Mouse (Mus musculus) induced T-regulatory cell, adult 2 months (primary cell): Measurements from ENCODE around the gene Serpina6.
"Not testable (repeated sequence)": the region's sequence is repeated elsewhere in the genome, so short reads cannot be mapped to it uniquely, and the experiment has no call there.

Experiments
- DNase-seq: peaks from one replicate; pipeline ENCODE4 v3.0.0-alpha.2; 2012; ENCODE audit warnings: low read depth

Serpina6 gene

GRCm38 (mm10) chr12:103656848-103657626 lies at the start of gene Serpina6:
TSS of gene Serpina6 (minus strand) at chr12:103657212.
- no peak for DNase-seq

- DNase-seq: no peak
Observed at GRCm38 (mm10) chr12:103706113-103706512, 49.1 kb upstream of the Serpina6 start.

GRCm38 (mm10) chr12:103705547-103705946 lies 48.5 kb upstream of the Serpina6 start:
- no peak for DNase-seq

GRCm38 (mm10) chr12:103700144-103700750 lies 43.2 kb upstream of the Serpina6 start:
- no peak for DNase-seq

GRCm38 (mm10) chr12:103695429-103695828 lies 38.4 kb upstream of the Serpina6 start, which contains the start of gene Serpina1f:
TSS of gene Serpina1f (minus strand) at chr12:103695529.
- no peak for DNase-seq

GRCm38 (mm10) chr12:103688221-103688814 lies 31.3 kb upstream of the Serpina6 start:
- no peak for DNase-seq

GRCm38 (mm10) chr12:103687021-103687420 lies 30.0 kb upstream of the Serpina6 start:
- no peak for DNase-seq

GRCm38 (mm10) chr12:103686050-103686449 lies 29.0 kb upstream of the Serpina6 start:
- no peak for DNase-seq

GRCm38 (mm10) chr12:103685386-103685785 lies 28.4 kb upstream of the Serpina6 start:
- DNase-seq: no peak

- no peak for DNase-seq
Observed at GRCm38 (mm10) chr12:103683775-103684174, 26.8 kb upstream of the Serpina6 start.

- no peak for DNase-seq
Observed at GRCm38 (mm10) chr12:103681739-103682138, 24.7 kb upstream of the Serpina6 start.

GRCm38 (mm10) chr12:103681169-103681568 lies 24.2 kb upstream of the Serpina6 start:
- DNase-seq: no peak

GRCm38 (mm10) chr12:103679853-103680252 lies 22.8 kb upstream of the Serpina6 start:
- not testable (repeated sequence) for DNase-seq

- DNase-seq: no peak
Observed at GRCm38 (mm10) chr12:103676039-103676438, 19.0 kb upstream of the Serpina6 start, which contains the start of gene Serpina16. TSS of gene Serpina16 (minus strand) at chr12:103676139.

- DNase-seq: no peak
Observed at GRCm38 (mm10) chr12:103673179-103673578, 16.2 kb upstream of the Serpina6 start.

- DNase-seq: no peak
Observed at GRCm38 (mm10) chr12:103671483-103671882, 14.5 kb upstream of the Serpina6 start.

GRCm38 (mm10) chr12:103670964-103671363 lies 14.0 kb upstream of the Serpina6 start:
- DNase-seq: no peak

GRCm38 (mm10) chr12:103670344-103670743 lies 13.3 kb upstream of the Serpina6 start:
- DNase-seq: no peak

- DNase-seq: no peak
Observed at GRCm38 (mm10) chr12:103665286-103665685, 8.3 kb upstream of the Serpina6 start.

- not testable (repeated sequence) for DNase-seq
Observed at GRCm38 (mm10) chr12:103662053-103662452, 5.0 kb upstream of the Serpina6 start.

GRCm38 (mm10) chr12:103660076-103660475 lies 3.1 kb upstream of the Serpina6 start:
- no peak for DNase-seq

GRCm38 (mm10) chr12:103659171-103659570 lies 2.2 kb upstream of the Serpina6 start:
- no peak for DNase-seq

GRCm38 (mm10) chr12:103657991-103658390 lies 979 bp upstream of the Serpina6 start:
- no peak for DNase-seq
